Mouse (Mus musculus): ENCODE results near the gene Mcmbp. TPM values are rescaled to one million over a fixed set of nuclear protein-coding genes. Genes with fewer than 3 reads are reported as not detected.
A peak's percentile ranks its signal among the peaks of the same experiment; 100 is the strongest.

The Mcmbp gene
- total RNA-seq, 1 experiment: 61.3 TPM

DNA sequence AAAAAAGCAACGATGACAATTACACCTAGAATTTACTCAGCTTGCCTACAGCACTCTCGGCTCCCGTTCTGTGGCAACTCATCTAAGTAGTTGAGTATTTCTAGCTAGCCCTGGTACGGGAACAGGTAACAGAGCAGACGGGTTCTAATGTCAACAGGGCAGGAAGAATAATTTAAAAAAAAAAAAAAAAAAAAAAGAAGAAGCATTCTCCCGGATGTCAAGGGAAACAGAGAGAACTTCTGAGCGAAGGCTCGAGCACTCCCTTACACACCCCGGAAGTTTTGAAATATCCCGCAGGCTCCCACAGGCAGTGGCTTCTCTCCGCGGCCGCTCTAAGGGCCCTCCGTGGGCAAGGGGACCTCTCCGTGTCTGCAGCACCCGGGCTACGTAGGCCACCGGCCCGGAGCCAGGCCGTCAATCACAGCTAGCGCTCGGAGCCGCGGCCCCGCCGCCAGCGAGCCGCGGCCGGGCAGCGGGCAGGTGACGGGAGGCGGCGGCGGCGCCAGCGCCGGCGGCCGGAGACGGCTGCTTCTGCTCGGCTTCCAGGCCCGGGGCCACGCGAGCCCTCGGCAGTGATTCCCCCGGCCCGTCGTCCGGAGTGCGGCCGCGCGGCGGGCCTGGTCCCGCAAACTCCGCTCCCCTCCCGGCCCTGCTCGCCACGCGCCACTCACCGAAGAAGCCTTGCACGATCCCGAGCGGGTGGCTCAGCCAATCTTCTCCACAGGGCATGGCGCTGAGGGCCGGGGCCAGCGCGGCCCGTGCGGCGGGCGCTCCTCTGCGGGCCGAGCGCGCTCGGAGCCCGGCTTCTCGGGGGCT is 625 bp downstream of the Mcmbp start:
- peak overlapping the region; percentile 69; the same call in 1 of the 2 replicates for H3K27ac ChIP-seq (ENCODE audit: insufficient read depth, low read depth, low read length, poor library complexity, severe bottlenecking)
- peak overlapping the region; percentile 97 for H3K9ac ChIP-seq (ENCODE audit: insufficient read depth, low read depth, low read length, poor library complexity, severe bottlenecking)
- no peaks in the 10 kb centered on the region for H3K9me3 ChIP-seq (ENCODE audit: control insufficient read depth, insufficient read depth, low read depth, low read length)
- H3K4me1 ChIP-seq (ENCODE audit: control insufficient read depth in 2 of 2, insufficient read depth in 2 of 2, low read length in 2 of 2, poor library complexity in 1 of 2): peaks cover 0 to 4% of the 10 kb centered on the region in 2 experiments; a peak in 3 of 4 replicates
- no peaks in the 10 kb centered on the region for H3K36me3 ChIP-seq (ENCODE audit: control insufficient read depth, insufficient read depth, low read length, poor library complexity, severe bottlenecking)
- DNase-seq (ENCODE audit: low read depth, low spot score): no peak
- TF ChIP-seq CHD2 (IDR thresholded peaks at IDR 0.05; ENCODE audit: low read depth, low read length): no peak
- peak; percentile 52 for TF ChIP-seq ZNF384 (IDR thresholded peaks at IDR 0.05; ENCODE audit: low read depth, low read length)
- TF ChIP-seq HCFC1 (IDR thresholded peaks at IDR 0.05; ENCODE audit: borderline replicate concordance, insufficient read depth, low read length): no peak
- no peak for TF ChIP-seq ZC3H11A (IDR thresholded peaks at IDR 0.05; ENCODE audit: borderline replicate concordance, low read depth, low read length)
- TF ChIP-seq MAFK (IDR thresholded peaks at IDR 0.05; ENCODE audit: insufficient read depth, low read depth, low read length): no peak
- in situ Hi-C loops (cut with MboI; ENCODE audit: low sequenced_read_pairs in 2 of 2, unreplicated experiment in 2 of 2): no loop called here
- peak overlapping the region; percentile 93 to 97 for H3K4me3 ChIP-seq (ENCODE audit: insufficient read depth in 1 of 2, low read depth in 1 of 2, low read length in 2 of 2, poor library complexity in 1 of 2, severe bottlenecking in 1 of 2)

- Histone ChIP-seq H3K27ac (ENCODE audit: insufficient read depth, low read depth, low read length, poor library complexity, severe bottlenecking) (no peak overlapping the region), H3K36me3 (ENCODE audit: control insufficient read depth, insufficient read depth, low read length, poor library complexity, severe bottlenecking) (no peaks in the 10 kb centered on the region), H3K9me3 (ENCODE audit: control insufficient read depth, insufficient read depth, low read depth, low read length) (no peaks in the 10 kb centered on the region), H3K4me3 (ENCODE audit: insufficient read depth in 1 of 2, low read depth in 1 of 2, low read length in 2 of 2, poor library complexity in 1 of 2, severe bottlenecking in 1 of 2) (peak overlapping the region; percentile 93 to 97), H3K4me1 (ENCODE audit: control insufficient read depth in 2 of 2, insufficient read depth in 2 of 2, low read length in 2 of 2, poor library complexity in 1 of 2) (peaks cover 0 to 4% of the 10 kb centered on the region in 2 experiments; a peak in 3 of 4 replicates), H3K9ac (ENCODE audit: insufficient read depth, low read depth, low read length, poor library complexity, severe bottlenecking) (peak overlapping the region; percentile 97)
- no peak for TF ChIP-seq CHD2 (IDR thresholded peaks at IDR 0.05; ENCODE audit: low read depth, low read length)
- TF ChIP-seq ZC3H11A (IDR thresholded peaks at IDR 0.05; ENCODE audit: borderline replicate concordance, low read depth, low read length): no peak
- no peak for TF ChIP-seq MAFK (IDR thresholded peaks at IDR 0.05; ENCODE audit: insufficient read depth, low read depth, low read length)
- TF ChIP-seq ZNF384 (IDR thresholded peaks at IDR 0.05; ENCODE audit: low read depth, low read length): no peak
- no peak for TF ChIP-seq HCFC1 (IDR thresholded peaks at IDR 0.05; ENCODE audit: borderline replicate concordance, insufficient read depth, low read length)
- in situ Hi-C loops (cut with MboI; ENCODE audit: low sequenced_read_pairs in 2 of 2, unreplicated experiment in 2 of 2): no loop called here
- no peak for DNase-seq (ENCODE audit: low read depth, low spot score)
These were observed 1.2 kb downstream of the Mcmbp start for GRCm38 (mm10) chr7:128739116-128739461.

- Histone ChIP-seq H3K36me3 (ENCODE audit: control insufficient read depth, insufficient read depth, low read length, poor library complexity, severe bottlenecking) (no peaks in the 10 kb centered on the region), H3K27ac (ENCODE audit: insufficient read depth, low read depth, low read length, poor library complexity, severe bottlenecking) (no peak overlapping the region), H3K9me3 (ENCODE audit: control insufficient read depth, insufficient read depth, low read depth, low read length) (no peaks in the 10 kb centered on the region), H3K9ac (ENCODE audit: insufficient read depth, low read depth, low read length, poor library complexity, severe bottlenecking) (no peak overlapping the region; the same call in 1 of the 2 replicates), H3K4me3 (ENCODE audit: insufficient read depth in 1 of 2, low read depth in 1 of 2, low read length in 2 of 2, poor library complexity in 1 of 2, severe bottlenecking in 1 of 2) (peak overlapping the region in 1 of 2 experiments; percentile 93; a peak in 1 of 4 replicates), H3K4me1 (ENCODE audit: control insufficient read depth in 2 of 2, insufficient read depth in 2 of 2, low read length in 2 of 2, poor library complexity in 1 of 2) (peaks cover 0 to 4% of the 10 kb centered on the region in 2 experiments; a peak in 3 of 4 replicates)
- DNase-seq (ENCODE audit: low read depth, low spot score): no peak
- in situ Hi-C loops (cut with MboI; ENCODE audit: low sequenced_read_pairs in 2 of 2, unreplicated experiment in 2 of 2): no loop called here
- TF ChIP-seq CHD2 (IDR thresholded peaks at IDR 0.05; ENCODE audit: low read depth, low read length) (no peak), MAFK (IDR thresholded peaks at IDR 0.05; ENCODE audit: insufficient read depth, low read depth, low read length) (no peak), HCFC1 (IDR thresholded peaks at IDR 0.05; ENCODE audit: borderline replicate concordance, insufficient read depth, low read length) (no peak), ZNF384 (IDR thresholded peaks at IDR 0.05; ENCODE audit: low read depth, low read length) (no peak), ZC3H11A (IDR thresholded peaks at IDR 0.05; ENCODE audit: borderline replicate concordance, low read depth, low read length) (no peak)
These were observed 2.3 kb downstream of the Mcmbp start for GRCm38 (mm10) chr7:128738041-128738440.

- Histone ChIP-seq H3K4me1 (ENCODE audit: control insufficient read depth in 2 of 2, insufficient read depth in 2 of 2, low read length in 2 of 2, poor library complexity in 1 of 2) (peaks cover 3 to 9% of the 10 kb centered on the region in 2 experiments; a peak in 3 of 4 replicates), H3K27ac (ENCODE audit: insufficient read depth, low read depth, low read length, poor library complexity, severe bottlenecking) (no peak overlapping the region), H3K36me3 (ENCODE audit: control insufficient read depth, insufficient read depth, low read length, poor library complexity, severe bottlenecking) (no peaks in the 10 kb centered on the region), H3K9ac (ENCODE audit: insufficient read depth, low read depth, low read length, poor library complexity, severe bottlenecking) (no peak overlapping the region), H3K9me3 (ENCODE audit: control insufficient read depth, insufficient read depth, low read depth, low read length) (no peaks in the 10 kb centered on the region), H3K4me3 (ENCODE audit: insufficient read depth in 1 of 2, low read depth in 1 of 2, low read length in 2 of 2, poor library complexity in 1 of 2, severe bottlenecking in 1 of 2) (no peak overlapping the region)
- TF ChIP-seq CHD2 (IDR thresholded peaks at IDR 0.05; ENCODE audit: low read depth, low read length) (no peak), ZC3H11A (IDR thresholded peaks at IDR 0.05; ENCODE audit: borderline replicate concordance, low read depth, low read length) (no peak), MAFK (IDR thresholded peaks at IDR 0.05; ENCODE audit: insufficient read depth, low read depth, low read length) (no peak), ZNF384 (IDR thresholded peaks at IDR 0.05; ENCODE audit: low read depth, low read length) (no peak), HCFC1 (IDR thresholded peaks at IDR 0.05; ENCODE audit: borderline replicate concordance, insufficient read depth, low read length) (no peak)
- in situ Hi-C loops (cut with MboI; ENCODE audit: low sequenced_read_pairs in 2 of 2, unreplicated experiment in 2 of 2): no loop called here
- no peak for DNase-seq (ENCODE audit: low read depth, low spot score)
These were observed 8.7 kb downstream of the Mcmbp start for GRCm38 (mm10) chr7:128731585-128731984.

Measured in ES-E14 (cell line).